Mouse (Mus musculus): Measurements from ENCODE around the gene Esrra.
A peak's percentile ranks its signal among the peaks of the same experiment; 100 is the strongest.

Esrra gene

GRCm38 (mm10) chr19:6921647-6922567 is at the start of gene Esrra:
TSS of gene Esrra (minus strand) at chr19:6921813.
- peak; percentile 100 for DNase-seq (ENCODE audit: low read depth, low spot score)

- no peak for DNase-seq (ENCODE audit: low read depth, low spot score)
These were observed 49.0 kb upstream of the Esrra start for GRCm38 (mm10) chr19:6970460-6971085.

GRCm38 (mm10) chr19:6969665-6970381 is 48.2 kb upstream of the Esrra start:
- DNase-seq (ENCODE audit: low read depth, low spot score) = peak; percentile 74

- DNase-seq (ENCODE audit: low read depth, low spot score) = no peak
These were observed 47.7 kb upstream of the Esrra start for GRCm38 (mm10) chr19:6969291-6969664.

- DNase-seq (ENCODE audit: low read depth, low spot score) = peak; percentile 63
These were observed 47.1 kb upstream of the Esrra start for GRCm38 (mm10) chr19:6968491-6969271.

- DNase-seq (ENCODE audit: low read depth, low spot score) = no peak
These were observed 34.8 kb upstream of the Esrra start for GRCm38 (mm10) chr19:6956461-6956860.

- no peak for DNase-seq (ENCODE audit: low read depth, low spot score)
These were observed 33.8 kb upstream of the Esrra start for GRCm38 (mm10) chr19:6955424-6955823.

GRCm38 (mm10) chr19:6954046-6954445 is 32.4 kb upstream of the Esrra start:
- DNase-seq (ENCODE audit: low read depth, low spot score) = no peak

- DNase-seq (ENCODE audit: low read depth, low spot score) = no peak
These were observed 31.1 kb upstream of the Esrra start for GRCm38 (mm10) chr19:6952712-6953037.

- peak; percentile 63 for DNase-seq (ENCODE audit: low read depth, low spot score)
These were observed 30.5 kb upstream of the Esrra start for GRCm38 (mm10) chr19:6951994-6952711.

GRCm38 (mm10) chr19:6951381-6951968 is 29.9 kb upstream of the Esrra start:
- DNase-seq (ENCODE audit: low read depth, low spot score) = peak; percentile 97

- peak; percentile 83 for DNase-seq (ENCODE audit: low read depth, low spot score)
These were observed 29.1 kb upstream of the Esrra start for GRCm38 (mm10) chr19:6950613-6951153.

- no peak for DNase-seq (ENCODE audit: low read depth, low spot score)
These were observed 28.3 kb upstream of the Esrra start for GRCm38 (mm10) chr19:6949951-6950350.

- no peak for DNase-seq (ENCODE audit: low read depth, low spot score)
These were observed 27.9 kb upstream of the Esrra start for GRCm38 (mm10) chr19:6949532-6949931.

- DNase-seq (ENCODE audit: low read depth, low spot score) = no peak
These were observed 26.6 kb upstream of the Esrra start for GRCm38 (mm10) chr19:6948186-6948585.

- peak; percentile 68 for DNase-seq (ENCODE audit: low read depth, low spot score)
These were observed 26.1 kb upstream of the Esrra start for GRCm38 (mm10) chr19:6947742-6948141.

- no peak for DNase-seq (ENCODE audit: low read depth, low spot score)
These were observed 22.1 kb upstream of the Esrra start for GRCm38 (mm10) chr19:6943709-6944108.

GRCm38 (mm10) chr19:6942764-6943163 is 21.2 kb upstream of the Esrra start:
- DNase-seq (ENCODE audit: low read depth, low spot score) = no peak

- peak; percentile 96 for DNase-seq (ENCODE audit: low read depth, low spot score)
These were observed 20.7 kb upstream of the Esrra start, which contains the start of gene Gpr137 for GRCm38 (mm10) chr19:6942249-6942691. TSS of gene Gpr137 (minus strand) at chr19:6942480.

All from R1 (cell line).